In the genomic region with DNA sequence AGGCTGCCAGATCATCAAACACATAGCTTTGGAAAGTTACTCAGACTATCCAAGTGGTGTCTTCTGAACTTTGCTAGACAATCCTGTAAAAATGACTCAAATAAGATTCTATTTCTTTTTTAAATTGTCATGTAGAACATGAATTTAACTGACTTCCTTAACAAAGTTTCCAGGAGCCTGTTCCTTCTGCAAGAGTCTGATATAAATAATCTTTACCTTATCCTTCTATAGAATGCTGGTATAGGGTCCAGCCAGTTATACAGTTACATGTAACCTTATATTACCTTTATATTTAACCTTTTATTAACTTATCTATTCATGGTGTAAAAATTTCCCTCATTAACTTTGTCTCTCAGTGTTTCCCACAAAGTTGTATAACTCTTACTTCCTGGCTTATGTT, we compare ENCODE assay signal across 18 mouse cellular contexts. TPM values are rescaled to one million over a fixed set of nuclear protein-coding genes. Genes with fewer than 3 reads are reported as not detected.
"Had no signal": no experiment of that assay in that cellular context is flagged by ENCODE, and none has a peak within 500 bp of the region (broad histone marks: within the 10 kb centered on the region; RNA-seq: fewer than 3 reads in every experiment).

No protein-coding gene starts in this region.

- H3K9me3 ChIP-seq: neural tube, embryonic 12.5 days; neural tube, embryonic 13.5 days; neural tube, embryonic 15.5 days; stomach, embryonic 15.5 days had no signal

- H3K4me1 ChIP-seq: neural tube, embryonic 12.5 days; neural tube, embryonic 13.5 days; neural tube, embryonic 15.5 days; stomach, embryonic 15.5 days had no signal

- H3K27ac ChIP-seq: neural tube, embryonic 12.5 days; neural tube, embryonic 13.5 days; neural tube, embryonic 15.5 days; stomach, embryonic 15.5 days; stomach, postnatal 0 days had no signal

- H3K9ac ChIP-seq: neural tube, embryonic 12.5 days; neural tube, embryonic 13.5 days; neural tube, embryonic 15.5 days; stomach, embryonic 15.5 days had no signal

- H3K27me3 ChIP-seq: neural tube, embryonic 12.5 days; neural tube, embryonic 13.5 days; neural tube, embryonic 15.5 days; stomach, embryonic 15.5 days had no signal

- H3K4me3 ChIP-seq: neural tube, embryonic 12.5 days; neural tube, embryonic 13.5 days; neural tube, embryonic 15.5 days; stomach, embryonic 15.5 days had no signal

- H3K36me3 ChIP-seq: neural tube, embryonic 12.5 days; neural tube, embryonic 13.5 days; neural tube, embryonic 15.5 days; stomach, embryonic 15.5 days had no signal

- DNase-seq: retina, postnatal 1 day; right cerebral cortex, adult 18-20 months; right cerebral cortex, postnatal 14 days; right cerebral cortex, postnatal 25 days; right cerebral cortex, postnatal 4 days; spleen, adult 18-20 months; thymus, adult 18-20 months; thymus, adult 2 months; thymus, postnatal 14 days; thymus, postnatal 25 days; thymus, postnatal 36 days; thymus, postnatal 4 days had no signal

RNA-seq across cellular contexts. Expression of gene Acyp2, which starts 36.7 kb away (rescaled TPM):
- total RNA-seq: neutrophil, adult 5-6 weeks had no signal
